Mouse (Mus musculus) cortical plate, adult 2 months (tissue): Measurements from ENCODE around the gene Tex2. TPM values are rescaled to one million over a fixed set of nuclear protein-coding genes. Genes with fewer than 3 reads are reported as not detected.

ENCODE experiments used
- H3K27ac ChIP-seq: fragments of 200-500 bp; 2 replicates; pipeline ENCODE4 v1.5.1; 2012; ENCODE audit warnings: low read length, control low read depth, inconsistent platforms; ENCODE audit not compliant: insufficient read depth
- H3K4me1 ChIP-seq: fragments of 200-500 bp; 2 replicates; pipeline ENCODE4 v1.6.1; 2011; ENCODE audit warnings: low read length; ENCODE audit not compliant: control insufficient read depth, insufficient read depth
- H3K4me3 ChIP-seq: fragments of 200-500 bp; 2 replicates; pipeline ENCODE4 v1.5.1; 2011; ENCODE audit warnings: mild to moderate bottlenecking, low read length, control low read depth; ENCODE audit not compliant: insufficient read depth
- CTCF ChIP-seq: fragments of 200-500 bp; IDR thresholded peaks from 2 replicates; pipeline ENCODE4 v1.5.1; 2011; ENCODE audit warnings: mild to moderate bottlenecking, control low read depth, low read length; ENCODE audit not compliant: insufficient read depth; ENCODE audit errors: extremely low read depth
- POLR2A ChIP-seq: fragments of 200-500 bp; IDR thresholded peaks from 2 replicates; pipeline ENCODE4 v1.6.1; 2011; ENCODE audit warnings: mild to moderate bottlenecking, low read length, control low read depth; ENCODE audit not compliant: insufficient read depth; ENCODE audit errors: extremely low read depth
- polyA plus RNA-seq: library from polyadenylated mRNA; depleted of rRNA; stranded (reverse); fragments of >200 nt; gene quantifications from 2 replicates; pipeline ENCODE4 v1.2.3, GENCODE M21; 2012

Tex2 gene
- polyA plus RNA-seq, 1 experiment, result 57.3 TPM

- Histone ChIP-seq H3K27ac (0 out of 2 replicates have a peak overlapping the region, but pooled peaks have one; percentile 50), H3K4me1 (peaks cover 4% of the 10 kb centered on the region), H3K4me3 (no peak overlapping the region)
- no peak for TF ChIP-seq CTCF
- TF ChIP-seq POLR2A, result no peak
These were observed 41.0 kb downstream of the Tex2 start for GRCm38 (mm10) chr11:106572020-106572782.

- TF ChIP-seq CTCF (no peak), POLR2A (no peak)
- 0 out of 2 replicates have a peak overlapping the region, but pooled peaks have one; percentile 50 for H3K27ac ChIP-seq
- H3K4me3 ChIP-seq, result no peak overlapping the region
- H3K4me1 ChIP-seq, result peaks cover 4% of the 10 kb centered on the region
These were observed 41.9 kb downstream of the Tex2 start for GRCm38 (mm10) chr11:106571026-106571983.

DNA sequence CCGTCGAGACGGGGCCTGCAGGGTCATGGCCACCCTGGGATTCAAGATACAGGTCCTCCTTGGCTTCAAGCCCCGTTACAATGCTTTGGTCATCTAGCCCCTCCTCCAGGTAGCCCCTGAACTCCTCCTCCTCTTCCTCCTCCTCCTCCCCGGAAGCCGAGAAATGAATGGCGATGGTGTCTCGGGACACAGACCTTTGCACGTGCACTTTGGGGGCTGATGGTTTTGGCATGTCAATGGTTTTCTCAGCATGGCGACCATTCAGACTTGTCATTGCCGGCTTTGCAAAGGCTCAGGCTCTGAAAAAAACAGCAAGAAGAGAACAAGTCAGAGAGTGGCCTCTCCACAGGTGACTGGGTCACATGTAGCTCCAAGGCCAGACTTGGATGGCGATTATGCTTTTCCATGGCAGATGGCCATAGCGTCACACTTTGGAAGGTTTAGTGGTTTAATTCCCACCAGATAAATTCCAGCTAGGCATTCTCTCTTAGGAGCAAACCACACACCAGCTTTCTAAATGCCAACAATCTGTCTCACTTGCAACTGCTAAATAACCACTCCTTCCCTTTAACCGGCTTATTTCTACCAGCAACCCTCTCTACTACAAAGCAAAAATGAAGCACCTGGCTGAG, 44.8 kb downstream of the Tex2 start:
- TF ChIP-seq POLR2A (no peak), CTCF (no peak)
- Histone ChIP-seq H3K27ac (no peak overlapping the region), H3K4me1 (peaks cover 11% of the 10 kb centered on the region), H3K4me3 (no peak overlapping the region)

DNA sequence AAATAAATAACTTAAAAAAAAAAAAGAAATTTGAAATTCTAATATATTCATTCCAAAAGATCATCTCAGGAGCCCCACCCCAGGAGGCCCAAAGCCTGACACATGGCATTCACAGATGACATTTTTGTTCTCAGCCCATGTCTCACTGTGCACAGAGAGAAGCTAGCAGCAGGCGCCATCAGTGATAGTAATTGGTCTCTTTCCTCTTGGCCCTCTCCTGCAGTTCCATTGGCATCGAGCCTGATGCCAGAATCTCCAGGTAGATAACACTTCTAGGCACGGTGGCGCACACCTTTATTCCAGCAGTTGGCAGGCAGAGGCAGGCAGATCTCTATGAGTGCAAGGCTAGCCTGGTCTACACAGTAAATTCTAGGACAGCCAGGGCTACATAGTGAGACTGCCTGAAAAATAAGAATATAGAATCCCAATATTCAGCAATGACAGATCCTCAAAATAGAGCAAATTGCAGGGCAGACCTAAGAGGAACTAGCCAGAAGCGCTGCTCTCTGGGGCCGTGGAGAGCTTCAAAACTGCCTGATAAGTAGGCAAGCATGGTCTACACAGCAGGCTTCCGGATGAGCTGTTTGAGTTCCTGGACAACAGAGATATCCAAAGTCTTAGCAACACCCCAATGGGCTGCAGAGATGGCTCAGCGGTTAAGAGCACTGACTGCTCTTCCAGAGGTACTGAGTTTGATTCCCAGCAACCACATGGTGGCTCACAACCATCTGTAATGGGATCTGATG, 47.0 kb downstream of the Tex2 start:
- TF ChIP-seq POLR2A, result no peak
- no peak for TF ChIP-seq CTCF
- Histone ChIP-seq H3K4me3 (no peak overlapping the region), H3K27ac (no peak overlapping the region), H3K4me1 (peaks cover 12% of the 10 kb centered on the region; the same call in 1 of the 2 replicates)

- H3K4me3 ChIP-seq, result no peak overlapping the region
- no peak for TF ChIP-seq CTCF
- TF ChIP-seq POLR2A, result no peak
- H3K4me1 ChIP-seq, result peaks cover 21% of the 10 kb centered on the region
- H3K27ac ChIP-seq, result 0 out of 2 replicates have a peak overlapping the region, but pooled peaks have one; percentile 0
These were observed 49.0 kb downstream of the Tex2 start for GRCm38 (mm10) chr11:106564261-106564660.

DNA sequence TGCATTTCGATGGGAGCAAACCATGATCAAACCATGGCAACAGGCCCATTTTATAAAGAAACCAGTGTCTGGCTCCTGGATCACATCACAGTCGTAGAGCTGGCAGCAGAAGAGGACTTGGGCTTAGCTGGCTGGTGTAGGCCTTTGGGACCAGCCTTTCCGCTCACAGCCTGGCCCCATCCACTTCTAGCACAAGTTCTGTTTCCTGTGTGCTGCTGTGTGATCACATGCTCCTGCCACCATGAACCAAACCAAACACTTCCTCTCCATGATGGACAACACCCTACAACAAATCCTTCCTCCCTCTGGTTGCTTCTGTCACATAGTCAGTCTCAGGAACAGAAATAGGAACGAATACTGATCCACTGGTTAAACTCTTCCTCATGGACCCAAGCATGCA, 50.5 kb downstream of the Tex2 start:
- 0 out of 2 replicates have a peak overlapping the region, but pooled peaks have one; percentile 12 for H3K27ac ChIP-seq
- TF ChIP-seq POLR2A (no peak), CTCF (no peak)
- H3K4me1 ChIP-seq, result peaks cover 20% of the 10 kb centered on the region
- H3K4me3 ChIP-seq, result no peak overlapping the region

GRCm38 (mm10) chr11:106559773-106560172, 53.5 kb downstream of the Tex2 start:
- H3K27ac ChIP-seq, result no peak overlapping the region
- peaks cover 20% of the 10 kb centered on the region for H3K4me1 ChIP-seq
- no peak overlapping the region for H3K4me3 ChIP-seq
- no peak for TF ChIP-seq CTCF
- TF ChIP-seq POLR2A, result no peak

GRCm38 (mm10) chr11:106558008-106558407, 55.2 kb downstream of the Tex2 start:
- H3K4me1 ChIP-seq, result peaks cover 15% of the 10 kb centered on the region
- no peak overlapping the region for H3K27ac ChIP-seq
- H3K4me3 ChIP-seq, result no peak overlapping the region
- TF ChIP-seq CTCF, result no peak
- TF ChIP-seq POLR2A, result no peak

DNA sequence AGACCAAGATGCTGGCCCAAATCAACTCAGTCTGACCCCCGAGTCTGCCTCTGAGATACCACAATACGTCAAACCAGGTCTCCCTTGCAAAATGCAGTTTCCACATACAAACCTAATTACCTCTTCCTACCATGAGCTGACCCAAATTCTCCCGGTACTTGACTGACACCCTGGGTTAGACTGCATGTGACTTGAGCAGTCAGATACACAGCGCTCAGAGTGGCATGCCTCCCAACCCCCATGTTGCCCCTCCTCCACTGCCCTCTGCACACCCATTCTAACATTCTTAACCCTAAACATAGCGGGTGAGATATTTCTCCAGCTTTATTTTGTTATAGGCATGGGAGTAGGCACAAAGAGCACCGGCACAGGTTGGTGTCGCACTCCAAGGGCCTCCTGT, 55.8 kb downstream of the Tex2 start:
- Histone ChIP-seq H3K4me3 (no peak overlapping the region), H3K4me1 (peaks cover 12% of the 10 kb centered on the region), H3K27ac (no peak overlapping the region)
- TF ChIP-seq POLR2A, result no peak
- no peak for TF ChIP-seq CTCF
